Mouse (Mus musculus) splenic B cell, adult 2 months (primary cell): ENCODE measurements around the gene Ogfr.

Experiments
- DNase-seq: peaks from one replicate; pipeline ENCODE4 v3.0.0-alpha.2; 2011; ENCODE audit warnings: low read depth, low spot score
- H3K27me3 ChIP-seq: 2 replicates; pipeline ENCODE4 v1.6.1; 2012; ENCODE audit warnings: mild to moderate bottlenecking, low read length, moderate library complexity, mixed read lengths; ENCODE audit not compliant: control insufficient read depth, poor library complexity, insufficient read depth, severe bottlenecking
- H3K36me3 ChIP-seq: 2 replicates; pipeline ENCODE4 v1.6.1; 2012; ENCODE audit warnings: mild to moderate bottlenecking, low read length, moderate library complexity, mixed read lengths; ENCODE audit not compliant: control insufficient read depth, poor library complexity, insufficient read depth, severe bottlenecking

Gene Ogfr

GRCm38 (mm10) chr2:180581002-180581401 is 8.0 kb upstream of the Ogfr start, which contains the start of gene Mrgbp:
Mrgbp (plus strand) TSS chr2:180581304.
- Histone ChIP-seq H3K36me3 (no peaks in the 10 kb centered on the region; the same call in 1 of the 2 replicates), H3K27me3 (no peaks in the 10 kb centered on the region)
- no peak for DNase-seq

- peak; percentile 98 for DNase-seq
- Histone ChIP-seq H3K27me3 (no peaks in the 10 kb centered on the region), H3K36me3 (no peaks in the 10 kb centered on the region; the same call in 1 of the 2 replicates)
These were observed 6.4 kb upstream of the Ogfr start for GRCm38 (mm10) chr2:180582481-180583153.

GRCm38 (mm10) chr2:180583154-180583507 is 5.9 kb upstream of the Ogfr start:
- Histone ChIP-seq H3K36me3 (no peaks in the 10 kb centered on the region; the same call in 1 of the 2 replicates), H3K27me3 (no peaks in the 10 kb centered on the region)
- peak; percentile 60 for DNase-seq

- Histone ChIP-seq H3K27me3 (no peaks in the 10 kb centered on the region), H3K36me3 (no peaks in the 10 kb centered on the region; the same call in 1 of the 2 replicates)
- peak; percentile 60 for DNase-seq
These were observed 316 bp upstream of the Ogfr start for GRCm38 (mm10) chr2:180588736-180589122.

- no peak for DNase-seq
- Histone ChIP-seq H3K27me3 (no peaks in the 10 kb centered on the region), H3K36me3 (peaks cover 5% of the 10 kb centered on the region; the same call in 1 of the 2 replicates)
These were observed 8.4 kb downstream of the Ogfr start, which contains the start of gene Col9a3 for GRCm38 (mm10) chr2:180597490-180597889. Col9a3 (plus strand) TSS chr2:180597790.

GRCm38 (mm10) chr2:180598157-180598705 is 9.2 kb downstream of the Ogfr start:
- DNase-seq = no peak
- H3K36me3 ChIP-seq = peaks cover 5% of the 10 kb centered on the region; the same call in 1 of the 2 replicates
- H3K27me3 ChIP-seq = no peaks in the 10 kb centered on the region

GRCm38 (mm10) chr2:180600569-180601021 is 11.6 kb downstream of the Ogfr start:
- H3K27me3 ChIP-seq = no peaks in the 10 kb centered on the region
- H3K36me3 ChIP-seq = no peaks in the 10 kb centered on the region
- DNase-seq = no peak

GRCm38 (mm10) chr2:180604781-180605180 is 15.7 kb downstream of the Ogfr start:
- Histone ChIP-seq H3K27me3 (no peaks in the 10 kb centered on the region), H3K36me3 (no peaks in the 10 kb centered on the region)
- DNase-seq = no peak

GRCm38 (mm10) chr2:180610283-180610682 is 21.2 kb downstream of the Ogfr start:
- Histone ChIP-seq H3K36me3 (no peaks in the 10 kb centered on the region), H3K27me3 (no peaks in the 10 kb centered on the region)
- no peak for DNase-seq

GRCm38 (mm10) chr2:180611882-180612281 is 22.8 kb downstream of the Ogfr start:
- H3K27me3 ChIP-seq = no peaks in the 10 kb centered on the region
- no peaks in the 10 kb centered on the region for H3K36me3 ChIP-seq
- no peak for DNase-seq

- no peaks in the 10 kb centered on the region for H3K36me3 ChIP-seq
- no peak for DNase-seq
- H3K27me3 ChIP-seq = peaks cover 6% of the 10 kb centered on the region; the same call in 1 of the 2 replicates
These were observed 52.8 kb downstream of the Ogfr start for GRCm38 (mm10) chr2:180641576-180642554.

- Histone ChIP-seq H3K27me3 (peaks cover 6% of the 10 kb centered on the region; the same call in 1 of the 2 replicates), H3K36me3 (no peaks in the 10 kb centered on the region)
- no peak for DNase-seq
These were observed 53.7 kb downstream of the Ogfr start, which contains the start of gene Tcfl5 for GRCm38 (mm10) chr2:180642555-180643260. Tcfl5 (minus strand) TSS chr2:180642708.

GRCm38 (mm10) chr2:180643626-180644025 is 54.6 kb downstream of the Ogfr start:
- no peaks in the 10 kb centered on the region for H3K36me3 ChIP-seq
- DNase-seq = no peak
- peaks cover 6% of the 10 kb centered on the region; the same call in 1 of the 2 replicates for H3K27me3 ChIP-seq
